Mouse (Mus musculus): Measurements from ENCODE around the gene Jag2.

GRCm38 (mm10) chr12:112903941-112904340, 25.6 kb downstream of the Jag2 start:
- TF ChIP-seq MAFK (IDR thresholded peaks at IDR 0.05; ENCODE audit: insufficient read depth, low read depth, low read length), result no peak
- TF ChIP-seq ZNF384 (IDR thresholded peaks at IDR 0.05; ENCODE audit: low read depth, low read length), result no peak
- TF ChIP-seq ZC3H11A (IDR thresholded peaks at IDR 0.05; ENCODE audit: borderline replicate concordance, low read depth, low read length), result no peak
- no peak for TF ChIP-seq HCFC1 (IDR thresholded peaks at IDR 0.05; ENCODE audit: borderline replicate concordance, insufficient read depth, low read length)
- no peak for TF ChIP-seq CHD2 (IDR thresholded peaks at IDR 0.05; ENCODE audit: low read depth, low read length)

Data from ES-E14 (cell line).